Mouse (Mus musculus) neural tube, embryonic 12.5 days (tissue): Measurements from ENCODE around the gene Nudt14. TPM values are rescaled to one million over a fixed set of nuclear protein-coding genes. Genes with fewer than 3 reads are reported as not detected.

Experiments used
- ATAC-seq: fragments of 200-750 bp; cut with Nextera tagmentation; 2 replicates; pipeline ENCODE4 v1.8.0; 2017; ENCODE audit warnings: low read depth, mild to moderate bottlenecking, moderate TSS enrichment, moderate library complexity; ENCODE audit not compliant: low FRiP score
- H3K27ac ChIP-seq: fragments of 300-500 bp; sonication (generic); 2 replicates; pipeline ENCODE4 v1.5.1; 2016
- H3K27me3 ChIP-seq: fragments of 300-500 bp; sonication (generic); replicated peaks from 2 replicates; pipeline ENCODE4 v1.6.1; 2016; ENCODE audit warnings: mild to moderate bottlenecking
- H3K36me3 ChIP-seq: fragments of 300-500 bp; sonication (generic); 2 replicates; pipeline ENCODE4 v1.6.1; 2016; ENCODE audit warnings: mild to moderate bottlenecking
- H3K4me1 ChIP-seq: fragments of 300-500 bp; sonication (generic); 2 replicates; pipeline ENCODE4 v1.6.1; 2016
- H3K4me2 ChIP-seq: fragments of 300-500 bp; sonication (generic); replicated peaks from 2 replicates; pipeline ENCODE4 v1.6.1; 2016; ENCODE audit warnings: mild to moderate bottlenecking
- H3K4me3 ChIP-seq: fragments of 300-500 bp; sonication (generic); 2 replicates; pipeline ENCODE4 v1.5.1; 2016
- H3K9ac ChIP-seq: fragments of 300-500 bp; sonication (generic); 2 replicates; pipeline ENCODE4 v1.6.1; 2016; ENCODE audit warnings: mild to moderate bottlenecking
- H3K9me3 ChIP-seq: fragments of 300-500 bp; sonication (generic); 2 replicates; pipeline ENCODE4 v1.6.1; 2016; ENCODE audit warnings: mild to moderate bottlenecking
- WGBS: fragments of 180-500 bp; shearing (Covaris S2); methylation state at CpG from one replicate; pipeline ENCODE4 v1.1.7; 2016; 5-methylcytosine and 5-hydroxymethylcytosine counted together
- polyA plus RNA-seq: library from polyadenylated mRNA; unstranded; fragments of >200 nt; fragmentation: Nextera tagmentation; extraction: Ambion mirVana; gene quantifications from 2 replicates; pipeline ENCODE4 v1.2.1, GENCODE M21; 2016

Nudt14 gene
- polyA plus RNA-seq, 1 experiment from 2014 or later, result 56.2 TPM

- ATAC-seq, result no peak
- Histone ChIP-seq H3K4me1 (peaks cover 24% of the 10 kb centered on the region), H3K27ac (no peak overlapping the region), H3K4me2 (no peak overlapping the region), H3K9ac (no peak overlapping the region), H3K36me3 (no peaks in the 10 kb centered on the region), H3K27me3 (no peaks in the 10 kb centered on the region), H3K4me3 (no peak overlapping the region), H3K9me3 (no peaks in the 10 kb centered on the region)
- WGBS, result 85% methylated on average over 2 of the region's 2 CpGs
Measured at GRCm38 (mm10) chr12:112943669-112944068, 1.7 kb upstream of the Nudt14 start.

GRCm38 (mm10) chr12:112941156-112941775 lies 658 bp downstream of the Nudt14 start:
- Histone ChIP-seq H3K27ac (no peak overlapping the region), H3K4me2 (peak overlapping the region; percentile 72), H3K27me3 (no peaks in the 10 kb centered on the region), H3K4me1 (peaks cover 34% of the 10 kb centered on the region), H3K4me3 (peak overlapping the region; percentile 76), H3K9ac (peak overlapping the region; percentile 76), H3K36me3 (no peaks in the 10 kb centered on the region), H3K9me3 (no peaks in the 10 kb centered on the region)
- WGBS, result 44% methylated on average over 10 of the region's 10 CpGs
- no peak for ATAC-seq

- Histone ChIP-seq H3K4me1 (peaks cover 34% of the 10 kb centered on the region), H3K9ac (no peak overlapping the region), H3K9me3 (no peaks in the 10 kb centered on the region), H3K36me3 (no peaks in the 10 kb centered on the region), H3K4me3 (no peak overlapping the region), H3K27me3 (no peaks in the 10 kb centered on the region), H3K27ac (no peak overlapping the region), H3K4me2 (peak overlapping the region; percentile 72; the same call in 1 of the 2 replicates)
- no peak for ATAC-seq
- 82% methylated on average over 9 of the region's 9 CpGs for WGBS
Measured at GRCm38 (mm10) chr12:112940710-112941109, 1.2 kb downstream of the Nudt14 start.

GRCm38 (mm10) chr12:112940238-112940637 lies 1.7 kb downstream of the Nudt14 start:
- Histone ChIP-seq H3K9me3 (no peaks in the 10 kb centered on the region), H3K27ac (no peak overlapping the region), H3K27me3 (no peaks in the 10 kb centered on the region), H3K4me2 (no peak overlapping the region), H3K9ac (no peak overlapping the region), H3K4me1 (peaks cover 34% of the 10 kb centered on the region), H3K36me3 (no peaks in the 10 kb centered on the region), H3K4me3 (no peak overlapping the region)
- ATAC-seq, result no peak
- WGBS, result 91% methylated on average over 4 of the region's 4 CpGs

- Histone ChIP-seq H3K27me3 (no peaks in the 10 kb centered on the region), H3K4me1 (peaks cover 34% of the 10 kb centered on the region), H3K4me2 (no peak overlapping the region), H3K9ac (no peak overlapping the region), H3K9me3 (no peaks in the 10 kb centered on the region), H3K36me3 (no peaks in the 10 kb centered on the region), H3K4me3 (no peak overlapping the region), H3K27ac (no peak overlapping the region)
- ATAC-seq, result no peak
- WGBS, result 61% methylated on average over 10 of the region's 10 CpGs
Measured at GRCm38 (mm10) chr12:112938873-112939565, 2.9 kb downstream of the Nudt14 start.

GRCm38 (mm10) chr12:112938366-112938765 lies 3.6 kb downstream of the Nudt14 start:
- Histone ChIP-seq H3K9me3 (no peaks in the 10 kb centered on the region), H3K36me3 (no peaks in the 10 kb centered on the region), H3K4me3 (no peak overlapping the region), H3K27ac (no peak overlapping the region), H3K4me1 (peaks cover 34% of the 10 kb centered on the region), H3K9ac (no peak overlapping the region), H3K4me2 (no peak overlapping the region), H3K27me3 (no peaks in the 10 kb centered on the region)
- 84% methylated on average over 10 of the region's 10 CpGs for whole genome bisulfite sequencing
- no peak for ATAC-seq

- Histone ChIP-seq H3K9me3 (no peaks in the 10 kb centered on the region), H3K4me3 (no peak overlapping the region), H3K27ac (no peak overlapping the region), H3K4me2 (no peak overlapping the region), H3K27me3 (0 out of 2 replicates have a peak, but pooled peaks cover under 1% of the 10 kb centered on the region), H3K36me3 (no peaks in the 10 kb centered on the region), H3K4me1 (peaks cover 34% of the 10 kb centered on the region), H3K9ac (0 out of 2 replicates have a peak overlapping the region, but pooled peaks have one; percentile 21)
- no peak for ATAC-seq
- 54% methylated on average over 9 of the region's 9 CpGs for WGBS
Measured at GRCm38 (mm10) chr12:112937906-112938305, 4.0 kb downstream of the Nudt14 start.

GRCm38 (mm10) chr12:112932647-112933046 lies 9.3 kb downstream of the Nudt14 start:
- Histone ChIP-seq H3K27ac (no peak overlapping the region), H3K36me3 (no peaks in the 10 kb centered on the region), H3K4me2 (no peak overlapping the region), H3K4me1 (peaks cover 19% of the 10 kb centered on the region), H3K9me3 (no peaks in the 10 kb centered on the region), H3K27me3 (peaks cover 47% of the 10 kb centered on the region), H3K4me3 (no peak overlapping the region), H3K9ac (no peak overlapping the region)
- WGBS, result 65% methylated on average over 7 of the region's 7 CpGs
- no peak for ATAC-seq

GRCm38 (mm10) chr12:112929562-112930352 lies 12.2 kb downstream of the Nudt14 start, which contains the start of gene Jag2:
Jag2 (minus strand) TSS chr12:112929776.
- H3K9me3 ChIP-seq, result no peaks in the 10 kb centered on the region
- H3K27me3 ChIP-seq, result peaks cover 58% of the 10 kb centered on the region
- ATAC-seq, result peak; percentile 42
- H3K4me3 ChIP-seq, result peak within 1 kb of the TSS; percentile 59
- peak within 1 kb of the TSS; percentile 84 for H3K4me2 ChIP-seq
- peaks cover 22% of the 10 kb centered on the region for H3K4me1 ChIP-seq
- 1% methylated on average over 64 of the region's 85 CpGs for WGBS
- peak within 1 kb of the TSS; percentile 43 for H3K27ac ChIP-seq
- no peaks in the 10 kb centered on the region for H3K36me3 ChIP-seq
- H3K9ac ChIP-seq, result peak within 1 kb of the TSS; percentile 70

- peak overlapping the region; percentile 43 for H3K27ac ChIP-seq
- no peaks in the 10 kb centered on the region for H3K36me3 ChIP-seq
- no peaks in the 10 kb centered on the region for H3K9me3 ChIP-seq
- peak overlapping the region; percentile 84 for H3K4me2 ChIP-seq
- peaks cover 58% of the 10 kb centered on the region for H3K27me3 ChIP-seq
- WGBS, result 2% methylated on average over 107 of the region's 124 CpGs
- peak overlapping the region; percentile 59 for H3K4me3 ChIP-seq
- peaks cover 22% of the 10 kb centered on the region for H3K4me1 ChIP-seq
- peak overlapping the region; percentile 70 for H3K9ac ChIP-seq
- peak; percentile 57 for ATAC-seq
Measured at GRCm38 (mm10) chr12:112928401-112929241, 13.3 kb downstream of the Nudt14 start.

- H3K4me1 ChIP-seq, result peaks cover 36% of the 10 kb centered on the region
- H3K4me2 ChIP-seq, result peak overlapping the region; percentile 84
- peaks cover 52% of the 10 kb centered on the region for H3K27me3 ChIP-seq
- ATAC-seq, result no peak
- no peak overlapping the region for H3K27ac ChIP-seq
- H3K4me3 ChIP-seq, result no peak overlapping the region
- 83% methylated on average over 12 of the region's 14 CpGs for WGBS
- H3K36me3 ChIP-seq, result no peaks in the 10 kb centered on the region
- H3K9me3 ChIP-seq, result no peaks in the 10 kb centered on the region
- no peak overlapping the region for H3K9ac ChIP-seq
Measured at GRCm38 (mm10) chr12:112927265-112927664, 14.7 kb downstream of the Nudt14 start.
